Mouse (Mus musculus) brain, embryonic 14.5 days (tissue): ENCODE results near the gene Leprot.

ENCODE experiments used
- CTCF ChIP-seq: fragments of 200-500 bp; IDR thresholded peaks from 2 replicates; pipeline ENCODE4 v1.5.1; 2012; ENCODE audit warnings: inconsistent platforms, mild to moderate bottlenecking, moderate library complexity, borderline replicate concordance; ENCODE audit not compliant: insufficient read depth, insufficient read length; ENCODE audit errors: extremely low read depth
- POLR2A ChIP-seq: fragments of 200-500 bp; IDR thresholded peaks from 2 replicates; pipeline ENCODE4 v1.6.1; 2012; ENCODE audit warnings: mild to moderate bottlenecking, inconsistent platforms, borderline replicate concordance; ENCODE audit not compliant: poor library complexity, insufficient read depth, insufficient read length, severe bottlenecking; ENCODE audit errors: extremely low read depth

GRCm38 (mm10) chr4:101664160-101664750 is 16.7 kb downstream of the Leprot start:
- peak; percentile 63; the same call in 1 of the 2 replicates for TF ChIP-seq CTCF
- no peak for TF ChIP-seq POLR2A
